Mouse (Mus musculus): Measurements from ENCODE around the gene Ubap1.

Gene Ubap1

GRCm38 (mm10) chr4:41352758-41353157 lies 4.0 kb downstream of the Ubap1 start:
- in situ Hi-C loops (cut with MboI; ENCODE audit: unreplicated experiment in 2 of 2) = no loop called here

DNA sequence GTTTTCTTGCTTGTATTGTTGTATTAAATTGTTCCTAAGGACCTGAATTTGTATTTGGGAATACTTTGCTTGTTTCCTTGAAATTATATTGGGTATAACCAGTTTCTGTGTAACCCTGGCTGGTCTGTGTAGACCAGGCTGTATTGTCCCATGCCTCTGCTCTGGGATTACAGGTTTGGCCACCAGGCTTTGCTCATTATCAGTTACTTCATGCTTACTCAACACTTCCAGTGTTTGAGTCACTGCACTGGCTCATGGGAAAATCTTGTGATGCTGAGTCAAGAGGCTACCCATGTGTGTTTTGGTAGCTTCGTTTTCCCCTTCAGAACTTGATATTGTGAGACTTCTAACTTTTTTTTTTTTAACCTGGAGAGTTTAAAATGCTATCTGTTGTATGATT lies 4.5 kb downstream of the Ubap1 start:
- in situ Hi-C loops (cut with MboI; ENCODE audit: unreplicated experiment in 2 of 2) = no loop called here

DNA sequence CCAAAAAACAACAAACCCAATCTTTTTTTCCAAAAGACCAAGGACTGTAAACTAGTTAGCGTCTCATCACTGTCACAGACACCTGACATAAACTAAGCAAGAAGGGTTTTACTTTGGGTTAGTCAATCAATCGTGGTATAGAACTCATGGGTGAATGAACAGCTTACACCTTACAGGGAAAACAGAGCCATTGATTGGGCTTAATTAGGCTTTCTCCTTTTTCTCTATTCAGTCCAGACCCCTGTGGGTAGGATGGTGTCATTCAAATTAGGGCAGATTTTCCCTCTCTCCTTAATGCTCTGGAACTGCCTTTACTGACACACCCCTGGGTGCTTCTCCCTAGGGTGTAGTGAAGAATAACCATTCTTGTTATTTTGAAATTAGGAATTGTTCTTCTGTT lies 8.4 kb downstream of the Ubap1 start:
- in situ Hi-C loops (cut with MboI; ENCODE audit: unreplicated experiment in 2 of 2) = no loop called here

GRCm38 (mm10) chr4:41358669-41359068 lies 9.9 kb downstream of the Ubap1 start:
- in situ Hi-C loops (cut with MboI; ENCODE audit: unreplicated experiment in 2 of 2) = no loop called here

- in situ Hi-C loops (cut with MboI; ENCODE audit: unreplicated experiment in 2 of 2) = no loop called here
Observed at GRCm38 (mm10) chr4:41359358-41359757, 10.6 kb downstream of the Ubap1 start.

DNA sequence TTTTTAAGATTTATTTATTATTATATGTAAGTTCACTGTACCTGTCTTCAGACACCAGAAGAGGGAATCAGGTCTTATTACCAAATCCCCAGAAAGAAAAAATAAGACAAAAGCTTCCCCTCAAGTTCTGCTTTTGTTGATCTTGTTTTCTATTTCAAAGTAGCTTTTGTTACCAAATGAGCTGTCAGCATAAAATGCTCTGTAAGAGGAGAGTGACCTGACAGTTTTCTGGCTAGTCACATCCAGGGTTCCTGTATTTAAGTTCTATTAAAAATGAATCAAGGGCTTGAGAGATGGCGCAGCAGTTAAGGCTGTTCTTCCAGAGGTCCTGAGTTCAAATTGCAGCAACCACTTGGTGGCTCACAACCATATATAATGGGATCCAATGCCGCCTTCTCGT lies 12.3 kb downstream of the Ubap1 start:
- in situ Hi-C loops (cut with MboI; ENCODE audit: unreplicated experiment in 2 of 2) = no loop called here

DNA sequence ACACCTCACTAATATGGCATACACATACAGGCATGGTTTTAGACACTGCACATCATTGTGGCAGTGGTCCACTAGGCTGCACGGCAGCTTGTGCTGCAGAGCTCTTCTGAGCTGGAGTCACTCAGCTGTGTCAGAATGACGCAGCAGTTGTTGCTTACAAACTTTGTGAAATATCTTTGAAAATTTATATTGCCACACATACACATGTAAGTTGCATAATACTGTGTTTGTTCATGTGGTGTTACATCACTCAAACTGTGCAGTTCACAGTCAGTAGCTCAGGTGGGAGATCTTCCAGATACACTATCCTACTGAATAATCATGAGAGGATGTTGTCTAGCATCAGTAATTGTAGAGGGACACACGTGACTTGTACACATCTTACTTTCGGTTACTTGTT lies 19.4 kb downstream of the Ubap1 start:
- in situ Hi-C loops (cut with MboI; ENCODE audit: unreplicated experiment in 2 of 2) = no loop called here

DNA sequence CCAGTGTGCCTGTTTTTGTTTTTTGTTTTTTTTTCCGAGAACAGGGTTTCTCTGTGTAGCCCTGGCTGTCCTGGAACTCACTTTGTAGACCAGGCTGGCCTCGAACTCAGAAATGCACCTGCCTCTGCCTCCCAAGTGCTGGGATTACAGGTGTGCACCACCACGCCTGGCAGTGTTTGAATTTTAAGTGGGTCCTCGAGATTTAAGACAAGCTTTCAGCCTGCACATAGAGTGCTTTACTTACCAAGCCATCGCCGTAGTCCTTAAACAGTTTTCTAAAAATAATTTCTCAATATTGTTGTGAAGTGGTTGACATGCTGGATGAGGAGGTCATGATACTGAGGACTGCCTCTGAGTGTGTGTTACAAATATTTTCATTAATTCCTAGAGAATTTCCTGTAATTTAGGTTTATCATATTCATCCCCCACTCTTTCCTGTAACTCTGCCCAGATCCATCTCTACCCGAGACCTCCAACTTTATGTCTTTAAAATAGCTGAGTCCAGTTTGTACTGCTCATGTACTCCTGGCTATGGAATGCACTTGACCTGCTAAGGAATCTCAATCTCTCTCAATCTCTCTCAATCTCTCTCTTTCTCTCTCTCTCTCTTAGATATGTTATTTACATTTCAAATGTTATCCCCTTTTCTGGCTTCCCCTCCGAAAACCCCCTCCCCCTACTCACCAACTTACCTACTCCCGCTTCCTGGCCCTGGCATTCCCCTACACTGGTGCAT lies 21.1 kb downstream of the Ubap1 start:
- in situ Hi-C loops (cut with MboI; ENCODE audit: unreplicated experiment in 2 of 2) = no loop called here

DNA sequence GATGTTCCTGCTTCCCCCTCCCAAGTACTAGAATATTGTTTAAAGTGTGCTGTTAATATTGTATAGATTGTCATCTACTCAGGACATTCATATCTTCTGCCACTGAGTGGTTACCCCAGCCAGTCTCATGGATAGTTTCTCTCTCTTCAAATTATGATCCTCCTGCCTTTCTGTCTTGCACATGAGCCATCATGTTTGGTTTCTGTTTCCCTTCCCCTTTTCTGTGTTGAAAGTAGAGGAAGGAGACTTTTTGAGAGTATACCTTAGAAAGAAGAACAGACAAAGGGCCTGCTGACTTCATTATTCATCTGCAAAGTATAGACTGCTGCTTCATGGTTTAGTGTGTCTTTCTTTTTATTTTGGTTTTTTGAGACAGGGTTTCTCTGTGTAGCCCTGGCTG lies 28.8 kb downstream of the Ubap1 start:
- in situ Hi-C loops (cut with MboI; ENCODE audit: unreplicated experiment in 2 of 2) = no loop called here

DNA sequence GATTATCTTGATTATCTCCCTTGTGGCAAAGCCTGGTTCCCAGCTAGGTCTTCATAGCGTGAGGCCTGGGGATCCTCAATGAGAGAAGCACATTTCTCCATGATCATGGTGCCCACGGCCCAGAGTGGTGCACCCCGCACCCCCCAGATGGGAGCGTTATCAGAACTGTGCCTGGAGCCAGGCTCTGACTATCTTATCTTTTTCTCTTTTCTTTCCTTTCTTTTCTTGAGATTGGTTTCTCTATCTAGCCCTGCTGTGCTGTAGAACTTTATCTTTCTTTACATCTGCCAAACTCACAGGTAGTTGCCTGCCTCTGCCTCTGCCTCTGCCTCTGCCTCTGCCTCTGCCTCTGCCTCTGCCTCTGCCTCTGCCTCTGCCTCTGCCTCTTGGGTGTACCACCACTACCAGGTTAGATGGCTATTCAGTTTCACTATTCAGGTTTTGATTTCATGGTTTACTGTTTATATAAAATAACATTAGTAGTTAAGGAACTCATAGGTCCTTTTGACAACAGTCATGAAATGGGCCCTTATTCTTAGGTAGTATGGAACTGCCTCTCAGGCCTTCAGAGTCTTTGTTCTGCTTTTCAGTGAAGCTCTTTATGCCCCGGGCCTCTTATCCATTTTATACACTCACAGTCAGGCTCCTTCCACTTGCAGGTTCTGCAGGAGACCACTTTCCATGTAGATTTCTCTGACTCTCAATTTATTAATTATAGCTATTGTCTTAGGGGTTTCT lies 32.6 kb downstream of the Ubap1 start:
- in situ Hi-C loops (cut with MboI; ENCODE audit: unreplicated experiment in 2 of 2) = loop anchor here in 1 of 2 experiments (10.0 kb wide), 1 partner anchor 327 kb away; no protein-coding TSS in a partner anchor

DNA sequence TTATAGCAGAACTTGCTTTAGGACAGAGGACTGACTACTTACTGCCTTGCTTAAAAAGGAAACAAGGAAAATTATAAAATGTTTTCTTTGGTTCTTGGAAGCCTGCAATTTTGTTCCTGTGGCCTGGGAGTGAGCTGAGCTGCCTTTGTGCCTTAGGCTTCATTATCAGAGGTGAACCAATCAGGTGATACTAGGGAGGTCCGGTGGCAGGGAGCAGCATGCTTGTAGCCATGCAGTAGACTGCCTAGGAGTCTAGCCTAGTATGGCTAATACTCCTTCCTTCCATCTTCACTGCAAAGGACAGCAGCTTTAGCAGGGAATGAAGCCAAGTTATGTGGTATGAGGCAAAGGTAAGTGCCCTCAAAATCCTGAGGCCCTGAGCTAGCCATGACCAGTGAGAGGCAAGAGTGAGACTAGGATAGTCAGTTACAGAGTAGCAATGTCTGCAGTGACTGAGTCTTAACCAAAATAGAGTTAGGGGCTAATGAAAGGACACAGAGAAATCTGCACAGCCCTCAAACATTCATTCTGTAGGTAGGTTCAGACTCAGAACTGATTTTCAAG lies 37.7 kb downstream of the Ubap1 start:
- in situ Hi-C loops (cut with MboI; ENCODE audit: unreplicated experiment in 2 of 2) = loop anchor here (5.0 to 10.0 kb wide), 4 partner anchors 84 to 332 kb away; no protein-coding TSS in a partner anchor

DNA sequence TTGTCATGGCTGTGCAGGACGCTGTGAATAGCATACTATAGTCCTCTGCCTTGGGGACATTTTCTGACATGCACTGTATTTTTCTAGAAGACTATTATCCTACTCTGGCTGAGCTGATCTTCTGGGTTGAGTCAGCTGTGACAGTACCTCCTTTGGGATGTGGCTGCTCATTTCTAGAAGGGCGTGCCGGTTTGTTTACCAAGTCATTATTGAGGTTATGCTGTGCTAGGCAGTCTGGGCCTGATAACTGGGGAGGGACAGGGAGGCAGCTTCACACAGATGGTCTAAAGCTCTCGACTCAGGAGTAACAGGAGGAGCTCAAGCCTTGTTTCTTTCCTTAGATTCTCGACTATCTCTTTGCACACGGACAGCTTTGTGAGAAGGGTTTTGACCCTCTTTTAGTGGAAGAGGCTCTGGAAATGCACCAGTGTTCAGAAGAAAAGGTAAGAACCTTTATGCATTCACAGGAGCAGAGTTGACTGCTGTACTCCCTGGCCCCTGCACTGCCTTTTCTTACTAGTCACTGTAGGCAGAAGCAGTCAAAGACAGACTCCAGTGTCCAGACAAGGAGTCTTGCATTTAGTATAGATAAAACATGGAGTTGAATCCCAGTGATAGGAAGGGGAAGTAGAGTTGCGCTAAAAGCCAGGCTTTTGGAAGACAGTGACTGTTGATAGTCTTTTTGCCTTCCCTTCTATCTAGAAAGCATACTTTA lies 39.1 kb downstream of the Ubap1 start:
- in situ Hi-C loops (cut with MboI; ENCODE audit: unreplicated experiment in 2 of 2) = loop anchor here (5.0 to 10.0 kb wide), 4 partner anchors 86 to 333 kb away; no protein-coding TSS in a partner anchor

DNA sequence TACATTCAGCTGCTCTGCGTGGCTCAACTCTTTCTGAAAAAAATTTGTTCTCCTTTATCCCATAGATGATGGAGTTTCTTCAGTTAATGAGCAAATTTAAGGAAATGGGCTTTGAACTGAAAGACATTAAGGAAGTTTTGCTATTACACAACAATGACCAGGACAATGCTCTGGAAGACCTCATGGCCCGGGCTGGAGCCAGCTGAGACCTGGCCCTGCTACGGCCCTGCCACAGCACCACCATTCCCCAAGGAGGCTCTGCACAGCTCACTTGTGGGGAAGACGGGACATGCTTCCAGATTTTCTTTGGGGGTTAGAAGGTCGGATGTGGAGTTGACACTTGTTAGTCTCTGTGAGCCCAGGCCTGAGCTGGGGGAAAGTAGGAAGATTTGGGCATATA lies 39.8 kb downstream of the Ubap1 start:
- in situ Hi-C loops (cut with MboI; ENCODE audit: unreplicated experiment in 2 of 2) = loop anchor here (5.0 to 10.0 kb wide), 4 partner anchors 86 to 334 kb away; no protein-coding TSS in a partner anchor

DNA sequence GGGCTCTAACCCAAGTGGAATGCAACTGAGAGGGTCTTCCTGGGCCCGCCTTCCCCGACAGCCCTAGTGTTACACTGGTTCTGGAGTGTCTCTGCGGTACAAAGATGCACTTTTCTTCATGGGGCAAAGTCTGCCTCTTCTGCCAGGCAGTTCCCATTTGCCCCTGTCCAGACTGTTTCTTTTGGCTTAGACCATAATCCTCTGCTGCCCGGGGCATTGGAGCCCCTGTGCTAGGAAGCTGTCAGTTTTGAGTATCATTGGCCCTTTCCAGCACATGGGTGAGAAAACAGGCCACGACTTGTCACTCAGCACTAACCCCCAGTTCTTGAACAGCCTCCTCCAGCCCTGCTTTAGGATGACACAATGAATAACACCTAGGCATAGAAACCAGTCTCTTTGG lies 40.4 kb downstream of the Ubap1 start:
- in situ Hi-C loops (cut with MboI; ENCODE audit: unreplicated experiment in 2 of 2) = loop anchor here (5.0 to 10.0 kb wide), 4 partner anchors 87 to 334 kb away; no protein-coding TSS in a partner anchor

GRCm38 (mm10) chr4:41390122-41390521 lies 41.3 kb downstream of the Ubap1 start:
- in situ Hi-C loops (cut with MboI; ENCODE audit: unreplicated experiment in 2 of 2) = no loop called here

DNA sequence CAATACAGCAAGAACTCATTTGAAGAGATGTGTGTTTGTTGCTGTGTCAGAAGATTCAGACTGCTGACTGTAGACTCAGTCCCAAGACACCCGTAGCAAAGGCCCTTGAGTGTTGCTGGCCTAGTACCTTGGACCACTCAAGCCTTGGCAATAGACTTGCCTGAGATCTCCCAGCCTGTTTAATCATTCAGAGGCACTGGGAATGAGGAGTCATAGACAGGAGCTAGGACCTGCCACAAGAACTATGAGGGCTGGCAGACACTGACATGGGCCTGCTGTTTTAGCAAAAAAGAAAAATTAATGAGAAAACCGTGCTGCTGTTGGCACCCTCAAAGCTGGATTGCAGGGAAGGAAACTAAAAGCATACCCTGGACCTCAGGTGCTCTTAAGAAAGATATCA lies 42.2 kb downstream of the Ubap1 start:
- in situ Hi-C loops (cut with MboI; ENCODE audit: unreplicated experiment in 2 of 2) = no loop called here

DNA sequence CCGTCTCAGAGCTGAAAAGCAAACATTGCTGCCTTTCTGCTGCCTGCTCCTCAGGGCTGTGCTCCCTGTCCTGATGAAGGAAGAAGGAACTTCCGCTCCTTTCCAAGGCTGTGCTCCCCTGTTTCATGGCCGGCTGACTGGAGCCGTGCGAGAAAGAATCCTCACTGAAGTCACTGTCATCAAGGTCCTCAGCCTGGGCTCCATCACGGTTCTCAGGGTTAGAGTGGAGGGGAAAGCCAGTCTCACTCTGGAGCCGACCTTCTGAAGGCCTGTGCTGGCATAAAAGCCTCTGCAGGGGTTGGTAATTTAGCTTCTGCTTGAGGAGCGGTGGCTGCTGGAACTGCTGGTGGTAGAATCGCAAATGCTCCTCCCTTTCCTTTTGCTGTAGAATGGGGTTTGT lies 45.9 kb downstream of the Ubap1 start:
- in situ Hi-C loops (cut with MboI; ENCODE audit: unreplicated experiment in 2 of 2) = no loop called here

GRCm38 (mm10) chr4:41398353-41398752 lies 49.6 kb downstream of the Ubap1 start:
- in situ Hi-C loops (cut with MboI; ENCODE audit: unreplicated experiment in 2 of 2) = no loop called here

DNA sequence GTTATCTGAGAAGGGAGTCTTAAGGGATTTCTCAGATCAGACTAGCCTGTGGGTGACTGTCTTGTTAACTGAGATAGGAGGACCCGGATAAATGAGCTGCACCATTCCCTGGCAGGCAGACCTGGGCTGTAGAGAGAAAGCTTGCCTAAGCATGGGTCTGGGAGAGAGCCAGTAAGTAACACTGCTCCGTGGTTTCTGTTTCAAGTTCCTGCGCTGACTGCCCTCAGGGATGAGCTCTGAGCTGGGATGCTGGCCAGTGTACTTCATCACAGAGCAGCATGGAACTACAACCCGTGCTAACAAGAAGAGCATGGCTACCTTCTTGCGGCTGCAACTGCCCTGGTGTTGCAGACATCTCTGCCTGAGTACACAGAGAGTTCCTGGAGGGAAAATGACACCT lies 51.1 kb downstream of the Ubap1 start:
- in situ Hi-C loops (cut with MboI; ENCODE audit: unreplicated experiment in 2 of 2) = no loop called here

DNA sequence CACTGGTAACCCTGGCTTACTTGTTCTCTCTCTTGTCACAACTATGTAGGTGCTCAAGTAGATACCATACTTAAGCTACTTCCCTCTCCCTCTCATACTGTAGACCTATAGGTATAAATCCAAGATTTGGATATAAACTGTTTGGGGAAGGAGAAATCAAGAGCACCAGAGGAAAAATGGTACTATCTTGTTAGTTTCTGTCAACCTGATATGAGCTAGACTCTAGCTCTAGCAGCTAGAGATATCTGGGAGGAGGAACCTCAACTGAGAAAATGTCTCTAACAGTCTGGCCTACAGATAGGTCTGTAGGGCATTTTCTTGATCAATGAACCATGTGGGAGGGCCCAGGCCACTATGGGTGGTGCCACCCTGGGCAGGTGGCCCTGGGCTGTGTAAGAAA lies 52.4 kb downstream of the Ubap1 start:
- in situ Hi-C loops (cut with MboI; ENCODE audit: unreplicated experiment in 2 of 2) = no loop called here

DNA sequence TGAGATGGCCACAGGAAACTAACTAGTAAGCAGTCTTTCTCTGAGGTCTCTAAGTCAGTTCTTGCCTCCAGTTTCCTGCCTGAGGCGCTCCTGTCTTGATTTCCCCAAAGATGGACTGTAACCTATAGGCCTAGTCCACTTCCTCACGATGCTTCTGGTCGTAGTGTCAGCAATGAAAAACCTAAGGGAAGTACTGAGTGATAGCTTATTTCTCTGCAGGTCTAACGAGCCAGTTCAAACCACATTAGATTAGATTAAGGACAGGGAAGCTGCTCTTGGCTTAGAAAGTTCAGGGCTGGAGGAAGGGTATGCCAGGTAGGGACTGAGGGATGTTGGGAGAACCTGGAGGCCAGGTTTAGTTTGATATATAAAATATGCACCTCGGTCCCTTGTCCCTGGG lies 52.8 kb downstream of the Ubap1 start:
- in situ Hi-C loops (cut with MboI; ENCODE audit: unreplicated experiment in 2 of 2) = no loop called here
